Mouse (Mus musculus) hindbrain, embryonic 13.5 days (tissue): ENCODE results near the gene Wnk1. TPM values are rescaled to one million over a fixed set of nuclear protein-coding genes. Genes with fewer than 3 reads are reported as not detected.
A peak's percentile ranks its signal among the peaks of the same experiment; 100 is the strongest.
"Not testable (repeated sequence)": the region's sequence is repeated elsewhere in the genome, so short reads cannot be mapped to it uniquely, and the experiment has no call there.

ENCODE experiments used
- ATAC-seq: fragments of 200-750 bp; cut with Nextera tagmentation; 2 replicates; pipeline ENCODE4 v1.8.0; 2017; ENCODE audit warnings: moderate TSS enrichment; ENCODE audit not compliant: low FRiP score
- H3K27ac ChIP-seq: fragments of 300-500 bp; sonication (generic); 2 replicates; pipeline ENCODE4 v1.5.1; 2015; ENCODE audit warnings: inconsistent platforms, mild to moderate bottlenecking, moderate library complexity
- H3K27me3 ChIP-seq: fragments of 300-500 bp; sonication (generic); 2 replicates; pipeline ENCODE4 v1.6.1; 2015; ENCODE audit warnings: mild to moderate bottlenecking, inconsistent platforms
- H3K36me3 ChIP-seq: fragments of 300-500 bp; sonication (generic); 2 replicates; pipeline ENCODE4 v1.6.1; 2015; ENCODE audit warnings: mild to moderate bottlenecking, inconsistent platforms
- H3K4me1 ChIP-seq: fragments of 300-500 bp; sonication (generic); replicated peaks from 2 replicates; pipeline ENCODE4 v1.6.1; 2015; ENCODE audit warnings: inconsistent platforms
- H3K4me2 ChIP-seq: fragments of 300-500 bp; sonication (generic); 2 replicates; pipeline ENCODE4 v1.6.1; 2015; ENCODE audit warnings: inconsistent platforms, mild to moderate bottlenecking, moderate library complexity
- H3K4me3 ChIP-seq: fragments of 300-500 bp; sonication (generic); 2 replicates; pipeline ENCODE4 v1.5.1; 2015; ENCODE audit warnings: mild to moderate bottlenecking, inconsistent platforms
- H3K9ac ChIP-seq: fragments of 300-500 bp; sonication (generic); 2 replicates; pipeline ENCODE4 v1.6.1; 2015; ENCODE audit warnings: mild to moderate bottlenecking, inconsistent platforms
- H3K9me3 ChIP-seq: fragments of 300-500 bp; sonication (generic); 2 replicates; pipeline ENCODE4 v1.6.1; 2016; ENCODE audit warnings: inconsistent platforms
- WGBS: fragments of 180-500 bp; shearing (Covaris S2); methylation state at CpG from one replicate; pipeline ENCODE4 v1.1.7; 2015; 5-methylcytosine and 5-hydroxymethylcytosine counted together
- polyA plus RNA-seq: library from polyadenylated mRNA; unstranded; fragments of >200 nt; fragmentation: Nextera tagmentation; extraction: Ambion mirVana; gene quantifications from 2 replicates; pipeline ENCODE4 v1.2.1, GENCODE M21; 2015

Wnk1 gene
- 56.5 and 60.0 TPM in 2 replicates for polyA plus RNA-seq

DNA sequence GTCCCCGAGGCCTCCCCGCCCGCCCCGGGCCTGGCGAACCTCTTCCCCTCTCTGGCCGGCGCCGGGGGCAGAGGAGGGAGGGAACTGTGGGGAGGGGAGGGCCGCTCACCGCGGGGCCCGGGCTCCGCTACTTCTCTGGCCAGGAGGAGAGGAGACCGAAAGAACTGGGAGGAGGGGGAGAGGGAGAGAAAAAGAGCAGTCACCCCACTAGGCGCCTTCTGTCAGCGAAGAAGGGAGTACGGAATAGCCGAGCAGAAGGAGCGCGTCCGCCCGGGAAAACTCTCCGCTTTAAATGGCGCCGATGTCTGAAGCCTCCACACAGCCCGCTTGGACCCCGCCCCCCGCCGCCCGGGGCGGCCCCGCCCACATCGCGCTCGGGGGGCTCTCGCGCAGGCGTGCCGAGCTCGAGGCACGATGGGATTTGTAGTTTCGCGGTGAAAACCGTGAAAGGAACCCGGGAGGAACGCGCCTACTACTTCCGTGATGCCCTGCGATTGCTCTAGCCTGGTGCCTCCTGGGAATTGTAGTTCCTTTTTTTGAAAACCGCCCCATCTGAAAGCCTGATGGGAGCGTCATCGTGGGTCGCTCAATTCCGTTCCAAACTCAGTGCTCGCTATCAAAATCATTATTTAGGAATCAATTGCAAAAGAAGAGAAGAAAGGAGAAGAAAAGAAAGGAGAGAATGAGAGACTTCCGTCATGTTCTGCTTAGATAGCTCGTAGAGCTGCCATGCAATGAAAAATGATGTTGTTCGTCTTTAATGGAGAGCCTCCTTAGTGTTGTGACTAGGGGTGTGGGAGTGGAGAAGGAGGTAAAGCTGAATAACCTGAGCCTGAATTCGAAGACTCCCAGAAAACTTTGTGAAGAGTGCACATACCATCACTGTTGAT is at the start of gene Wnk1:
Gene Wnk1, minus strand, starts transcription at position 307 of the 890 bp plus-strand sequence.
- Histone ChIP-seq H3K27me3 (peaks cover 3% of the 10 kb centered on the region; the same call in 1 of the 2 replicates), H3K9me3 (no peaks in the 10 kb centered on the region), H3K36me3 (no peaks in the 10 kb centered on the region), H3K4me3 (peak within 1 kb of the TSS; percentile 73), H3K4me1 (peaks cover 22% of the 10 kb centered on the region), H3K9ac (peak within 1 kb of the TSS; percentile 91), H3K4me2 (peak within 1 kb of the TSS; percentile 89), H3K27ac (peak within 1 kb of the TSS; percentile 98)
- ATAC-seq = peak; percentile 95
- under 1% methylated on average over 54 of the region's 59 CpGs for WGBS

DNA sequence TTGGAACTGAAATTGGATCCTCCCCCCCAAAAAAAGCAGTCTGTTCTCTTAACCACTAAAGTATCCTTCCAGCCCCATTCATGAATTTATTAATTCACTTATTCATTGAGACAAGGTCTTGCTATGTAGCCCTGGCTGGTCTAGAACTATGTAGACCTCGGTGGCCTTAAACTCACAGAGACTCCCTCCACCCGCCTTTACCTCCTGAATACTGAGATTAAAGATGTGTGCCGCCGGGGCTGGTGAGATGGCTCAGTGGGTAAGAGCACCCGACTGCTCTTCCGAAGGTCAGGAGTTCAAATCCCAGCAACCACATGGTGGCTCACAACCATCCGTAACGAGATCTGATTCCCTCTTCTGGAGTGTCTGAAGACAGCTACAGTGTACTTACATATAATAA is 48.6 kb upstream of the Wnk1 start:
- not testable (repeated sequence) for H3K9ac ChIP-seq, H3K9me3 ChIP-seq, H3K4me3 ChIP-seq, H3K4me2 ChIP-seq, H3K36me3 ChIP-seq, H3K4me1 ChIP-seq, H3K27ac ChIP-seq, ATAC-seq, H3K27me3 ChIP-seq
- 92% methylated on average over 7 of the region's 8 CpGs for WGBS

- Histone ChIP-seq H3K9me3 (no peaks in the 10 kb centered on the region), H3K9ac (no peak overlapping the region), H3K27me3 (no peaks in the 10 kb centered on the region), H3K4me2 (no peak overlapping the region), H3K4me1 (no peaks in the 10 kb centered on the region), H3K36me3 (no peaks in the 10 kb centered on the region), H3K4me3 (no peak overlapping the region), H3K27ac (no peak overlapping the region)
- WGBS = 79% methylated on average over 3 of the region's 3 CpGs
- no peak for ATAC-seq
Measured at GRCm38 (mm10) chr6:120085832-120086231, 47.4 kb upstream of the Wnk1 start.

- no peak for ATAC-seq
- 91% methylated on average over 2 of the region's 2 CpGs for WGBS
- no peaks in the 10 kb centered on the region for H3K9me3 ChIP-seq
Measured at GRCm38 (mm10) chr6:120084983-120085382, 46.5 kb upstream of the Wnk1 start.

DNA sequence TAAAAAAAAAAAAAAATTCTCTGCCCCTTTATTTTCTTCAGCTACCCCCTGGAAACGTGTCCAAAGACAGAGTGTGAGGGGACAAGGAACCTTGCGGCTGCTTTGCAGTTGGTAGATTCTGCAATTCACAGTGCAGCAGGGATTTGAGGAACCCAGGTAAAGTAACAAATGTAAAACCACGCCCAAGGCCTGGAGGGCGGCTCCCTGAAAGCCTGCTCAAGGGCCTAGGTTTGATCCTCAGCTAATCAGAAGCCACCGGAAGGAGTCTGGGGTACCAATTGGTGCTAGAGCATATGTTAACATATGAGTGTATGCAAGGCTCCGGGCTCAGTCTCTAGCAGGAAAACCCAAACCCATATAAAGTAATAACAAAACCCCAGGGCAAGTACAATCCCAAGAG is 45.0 kb upstream of the Wnk1 start:
- 77% methylated on average over 6 of the region's 6 CpGs for WGBS
- no peaks in the 10 kb centered on the region for H3K4me1 ChIP-seq
- ATAC-seq = no peak
- no peak overlapping the region for H3K4me2 ChIP-seq
- H3K27me3 ChIP-seq = no peaks in the 10 kb centered on the region
- no peaks in the 10 kb centered on the region for H3K36me3 ChIP-seq
- H3K9me3 ChIP-seq = no peaks in the 10 kb centered on the region
- H3K4me3 ChIP-seq = no peak overlapping the region
- no peak overlapping the region for H3K27ac ChIP-seq
- H3K9ac ChIP-seq = no peak overlapping the region

More at GRCm38 (mm10) chr6:120084983-120085382, 46.5 kb upstream of the Wnk1 start:
- Histone ChIP-seq H3K27ac (no peak overlapping the region), H3K4me1 (no peaks in the 10 kb centered on the region), H3K36me3 (no peaks in the 10 kb centered on the region), H3K4me3 (no peak overlapping the region), H3K4me2 (no peak overlapping the region), H3K9ac (no peak overlapping the region), H3K27me3 (no peaks in the 10 kb centered on the region)

DNA sequence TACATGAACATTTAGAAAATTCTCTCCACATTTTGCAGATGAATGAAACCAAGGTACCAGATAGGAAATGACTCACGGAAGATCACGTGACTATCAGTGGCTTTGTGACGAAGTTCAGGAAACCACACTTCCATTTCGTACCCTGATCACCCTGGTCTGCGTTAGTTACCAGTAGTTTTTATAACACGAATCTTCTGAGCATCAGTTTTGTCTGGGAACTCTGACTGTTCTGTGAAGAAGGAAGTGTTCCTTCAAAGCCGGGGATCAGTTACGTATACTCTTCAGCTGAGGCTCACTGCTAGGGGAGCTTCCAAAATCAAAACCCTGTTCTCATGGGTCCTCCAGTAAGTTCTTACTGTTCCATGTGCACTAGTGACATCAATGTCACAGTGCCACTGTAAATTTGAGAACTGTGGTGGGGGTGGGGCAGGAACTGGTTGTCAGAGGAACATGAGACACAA is 44.5 kb upstream of the Wnk1 start:
- WGBS = 88% methylated on average over 8 of the region's 8 CpGs
- no peak overlapping the region for H3K27ac ChIP-seq
- no peaks in the 10 kb centered on the region for H3K4me1 ChIP-seq
- no peak for ATAC-seq
- H3K27me3 ChIP-seq = no peaks in the 10 kb centered on the region
- no peak overlapping the region for H3K4me2 ChIP-seq
- H3K36me3 ChIP-seq = no peaks in the 10 kb centered on the region
- H3K9ac ChIP-seq = no peak overlapping the region
- H3K9me3 ChIP-seq = no peaks in the 10 kb centered on the region
- H3K4me3 ChIP-seq = no peak overlapping the region

GRCm38 (mm10) chr6:120082251-120082950 is 43.9 kb upstream of the Wnk1 start:
- Histone ChIP-seq H3K27me3 (no peaks in the 10 kb centered on the region), H3K4me1 (no peaks in the 10 kb centered on the region), H3K9ac (no peak overlapping the region), H3K4me3 (no peak overlapping the region), H3K4me2 (no peak overlapping the region), H3K9me3 (no peaks in the 10 kb centered on the region), H3K36me3 (no peaks in the 10 kb centered on the region), H3K27ac (no peak overlapping the region)
- 91% methylated on average over 6 of the region's 6 CpGs for WGBS
- no peak for ATAC-seq

GRCm38 (mm10) chr6:120081516-120081915 is 43.0 kb upstream of the Wnk1 start:
- no peak overlapping the region for H3K4me2 ChIP-seq
- no peaks in the 10 kb centered on the region for H3K36me3 ChIP-seq
- H3K4me1 ChIP-seq = no peaks in the 10 kb centered on the region
- WGBS = 92% methylated on average over 4 of the region's 4 CpGs
- no peak overlapping the region for H3K4me3 ChIP-seq
- no peaks in the 10 kb centered on the region for H3K9me3 ChIP-seq
- H3K27ac ChIP-seq = no peak overlapping the region
- no peak overlapping the region for H3K9ac ChIP-seq
- ATAC-seq = no peak
- no peaks in the 10 kb centered on the region for H3K27me3 ChIP-seq

DNA sequence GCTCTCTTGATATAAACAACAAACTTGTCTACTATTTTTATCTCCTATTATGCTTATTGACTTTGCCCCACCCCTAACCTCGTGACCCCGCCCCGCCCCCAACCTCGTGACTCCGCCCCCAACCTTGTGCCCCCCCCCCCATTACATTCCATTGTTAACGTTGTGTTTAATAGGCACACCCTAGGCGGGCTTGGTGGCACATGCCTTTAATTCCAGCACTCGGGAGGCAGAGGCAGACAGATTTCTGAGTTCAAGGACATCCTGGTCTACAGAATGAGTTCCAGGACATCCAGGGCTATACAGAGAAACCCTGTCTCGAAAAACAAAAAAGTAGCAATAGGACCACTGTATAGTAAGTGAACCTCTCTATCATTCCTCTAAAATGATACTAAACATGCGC is 41.1 kb upstream of the Wnk1 start:
- H3K4me1 ChIP-seq = no peaks in the 10 kb centered on the region
- H3K4me3 ChIP-seq = no peak overlapping the region
- ATAC-seq = no peak
- no peak overlapping the region for H3K27ac ChIP-seq
- 86% methylated on average over 10 of the region's 10 CpGs for WGBS
- H3K36me3 ChIP-seq = no peaks in the 10 kb centered on the region
- H3K4me2 ChIP-seq = no peak overlapping the region
- H3K27me3 ChIP-seq = no peaks in the 10 kb centered on the region
- no peaks in the 10 kb centered on the region for H3K9me3 ChIP-seq
- H3K9ac ChIP-seq = no peak overlapping the region

DNA sequence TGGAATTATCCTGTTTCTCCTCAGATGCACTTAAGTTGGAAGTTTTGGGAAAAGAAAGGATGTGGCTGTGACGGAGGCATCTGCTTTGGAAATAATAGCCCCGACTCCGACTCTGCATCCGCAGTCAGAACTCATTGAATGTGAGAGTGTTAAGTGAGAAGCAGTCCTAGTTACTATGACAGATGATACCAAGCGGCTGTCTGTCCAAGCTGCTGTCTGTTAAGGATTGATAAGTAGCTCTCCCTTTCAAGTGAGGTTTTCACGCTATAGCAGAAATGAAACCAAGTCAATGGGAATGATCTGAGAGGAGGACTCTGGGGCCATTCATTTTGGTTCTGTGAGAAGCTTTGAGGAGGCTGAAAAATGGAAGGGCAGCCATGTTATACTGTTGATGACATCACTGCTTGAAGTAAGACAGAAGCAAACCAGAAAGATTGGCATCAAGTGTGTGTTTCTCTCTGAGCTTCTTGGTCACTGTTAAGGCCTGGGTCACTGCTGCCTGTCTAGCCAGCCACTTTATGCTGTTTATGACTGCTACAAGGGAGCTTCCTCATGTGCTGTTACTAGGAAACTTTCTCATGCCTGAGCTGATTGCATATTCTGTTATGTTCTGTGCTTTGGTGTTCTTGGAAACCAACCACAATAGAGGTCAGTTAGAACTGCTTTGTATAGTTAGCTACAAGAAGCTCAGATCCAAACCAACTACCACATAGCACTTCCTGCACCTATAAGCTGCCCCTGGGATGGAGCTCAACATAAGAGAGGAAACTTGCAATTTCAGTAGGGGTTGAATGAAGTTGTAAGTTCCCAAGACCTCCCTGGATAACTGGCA is 38.4 kb upstream of the Wnk1 start:
- Histone ChIP-seq H3K4me3 (no peak overlapping the region), H3K36me3 (no peaks in the 10 kb centered on the region), H3K4me2 (no peak overlapping the region), H3K4me1 (no peaks in the 10 kb centered on the region), H3K27me3 (no peaks in the 10 kb centered on the region), H3K9ac (no peak overlapping the region), H3K27ac (no peak overlapping the region), H3K9me3 (no peaks in the 10 kb centered on the region)
- no peak for ATAC-seq
- WGBS = 83% methylated on average over 6 of the region's 6 CpGs

GRCm38 (mm10) chr6:120072630-120073029 is 34.2 kb upstream of the Wnk1 start:
- Histone ChIP-seq H3K9ac (no peak overlapping the region), H3K36me3 (no peaks in the 10 kb centered on the region), H3K4me1 (no peaks in the 10 kb centered on the region), H3K27ac (no peak overlapping the region), H3K4me2 (no peak overlapping the region), H3K9me3 (peaks cover 8% of the 10 kb centered on the region), H3K4me3 (no peak overlapping the region), H3K27me3 (no peaks in the 10 kb centered on the region)
- ATAC-seq = no peak
- WGBS = 78% methylated on average over 2 of the region's 2 CpGs

- no peak overlapping the region for H3K27ac ChIP-seq
- H3K4me3 ChIP-seq = no peak overlapping the region
- H3K36me3 ChIP-seq = no peaks in the 10 kb centered on the region
- peaks cover 8% of the 10 kb centered on the region for H3K9me3 ChIP-seq
- H3K4me1 ChIP-seq = no peaks in the 10 kb centered on the region
- H3K27me3 ChIP-seq = no peaks in the 10 kb centered on the region
- no peak overlapping the region for H3K9ac ChIP-seq
- ATAC-seq = no peak
- WGBS = 87% methylated on average over 3 of the region's 3 CpGs
- no peak overlapping the region for H3K4me2 ChIP-seq
Measured at GRCm38 (mm10) chr6:120069546-120069945, 31.1 kb upstream of the Wnk1 start.
